Mouse (Mus musculus) cerebellum, adult 2 months (tissue): ENCODE results near the gene Rab5a.

Experiments used
- CTCF ChIP-seq: fragments of 200-500 bp; IDR thresholded peaks from 2 replicates; pipeline ENCODE4 v1.5.1; 2011; ENCODE audit warnings: low read depth, mild to moderate bottlenecking, control low read depth, low read length, moderate library complexity, borderline replicate concordance; ENCODE audit not compliant: insufficient read depth
- POLR2A ChIP-seq: fragments of 200-500 bp; IDR thresholded peaks from 2 replicates; pipeline ENCODE4 v1.6.1; 2011; ENCODE audit warnings: low read length, control low read depth, borderline replicate concordance; ENCODE audit not compliant: insufficient read depth

GRCm38 (mm10) chr17:53462603-53463495 lies 16.2 kb upstream of the Rab5a start, which contains the start of gene Efhb:
- no peak for TF ChIP-seq CTCF
- no peak for TF ChIP-seq POLR2A
